Mouse (Mus musculus) hindbrain, embryonic 16.5 days (tissue): ENCODE data around the gene Cx3cl1. TPM values are rescaled to one million over a fixed set of nuclear protein-coding genes. Genes with fewer than 3 reads are reported as not detected.
A peak's percentile ranks its signal among the peaks of the same experiment; 100 is the strongest.

Source experiments
- ATAC-seq: fragments of 200-750 bp; cut with Nextera tagmentation; 2 replicates; pipeline ENCODE4 v1.8.0; 2017; ENCODE audit warnings: moderate TSS enrichment, moderate library complexity
- H3K27ac ChIP-seq: fragments of 300-500 bp; sonication (generic); 2 replicates; pipeline ENCODE4 v1.5.1; 2014; ENCODE audit warnings: low read depth, mild to moderate bottlenecking, control low read depth, low read length, moderate library complexity
- H3K27me3 ChIP-seq: fragments of 300-500 bp; sonication (generic); replicated peaks from 2 replicates; pipeline ENCODE4 v1.6.1; 2014; ENCODE audit warnings: low read length; ENCODE audit not compliant: control insufficient read depth, insufficient read depth
- H3K36me3 ChIP-seq: fragments of 300-500 bp; sonication (generic); 2 replicates; pipeline ENCODE4 v1.6.1; 2014; ENCODE audit warnings: mild to moderate bottlenecking, low read length, moderate library complexity, mixed read lengths; ENCODE audit not compliant: control insufficient read depth, insufficient read depth
- H3K4me1 ChIP-seq: fragments of 300-500 bp; sonication (generic); 2 replicates; pipeline ENCODE4 v1.6.1; 2014; ENCODE audit warnings: low read depth, low read length; ENCODE audit not compliant: control insufficient read depth, insufficient read depth
- H3K4me2 ChIP-seq: fragments of 300-500 bp; sonication (generic); 2 replicates; pipeline ENCODE4 v1.6.1; 2014; ENCODE audit warnings: mild to moderate bottlenecking, low read length, control low read depth, moderate library complexity
- H3K4me3 ChIP-seq: fragments of 300-500 bp; sonication (generic); 2 replicates; pipeline ENCODE4 v1.5.1; 2014; ENCODE audit warnings: mild to moderate bottlenecking, low read length, control low read depth, moderate library complexity
- H3K9ac ChIP-seq: fragments of 300-500 bp; sonication (generic); 2 replicates; pipeline ENCODE4 v1.6.1; 2014; ENCODE audit warnings: low read depth, mild to moderate bottlenecking, control low read depth, low read length, moderate library complexity
- H3K9me3 ChIP-seq: fragments of 300-500 bp; sonication (generic); 2 replicates; pipeline ENCODE4 v1.6.1; 2014; ENCODE audit warnings: mild to moderate bottlenecking, low read length, moderate library complexity; ENCODE audit not compliant: control insufficient read depth
- WGBS: fragments of 180-500 bp; shearing (Covaris S2); extraction: QIAGEN DNeasy Blood & Tissue Kit; methylation state at CpG from one replicate; pipeline ENCODE4 v1.1.7; 2014; 5-methylcytosine and 5-hydroxymethylcytosine counted together
- polyA plus RNA-seq: library from polyadenylated mRNA; unstranded; fragments of >200 nt; fragmentation: Nextera tagmentation; extraction: Ambion mirVana; gene quantifications from 2 replicates; pipeline ENCODE4 v1.2.1, GENCODE M21; 2015

Gene Cx3cl1
- polyA plus RNA-seq, 1 experiment from 2014 or later, result 62.0 TPM

DNA sequence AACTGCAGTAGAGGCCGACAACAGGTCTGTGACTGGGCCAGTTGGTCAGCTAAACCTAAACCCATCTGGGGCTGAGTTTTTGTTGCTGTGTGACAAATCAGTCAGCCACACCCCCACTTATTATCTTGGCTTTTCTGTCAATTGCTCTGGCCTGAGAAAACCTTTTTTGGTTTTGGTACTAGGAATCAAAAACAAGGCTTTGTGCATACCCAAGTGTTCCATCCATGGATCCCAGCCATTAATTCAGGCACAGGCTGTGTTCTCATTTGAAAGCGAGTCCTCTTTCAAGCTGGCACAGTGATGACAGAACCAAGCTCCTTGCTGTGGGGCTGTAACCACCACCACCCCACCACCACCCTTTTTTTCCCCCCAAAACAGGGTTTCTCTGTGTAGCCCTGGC is 49.6 kb downstream of the Cx3cl1 start:
- Histone ChIP-seq H3K9me3 (no peaks in the 10 kb centered on the region), H3K36me3 (peaks cover 27% of the 10 kb centered on the region), H3K4me3 (no peak overlapping the region), H3K4me1 (no peaks in the 10 kb centered on the region), H3K4me2 (no peak overlapping the region), H3K9ac (no peak overlapping the region), H3K27me3 (no peaks in the 10 kb centered on the region), H3K27ac (no peak overlapping the region)
- 83% methylated on average over 2 of the region's 2 CpGs for WGBS
- no peak for ATAC-seq

DNA sequence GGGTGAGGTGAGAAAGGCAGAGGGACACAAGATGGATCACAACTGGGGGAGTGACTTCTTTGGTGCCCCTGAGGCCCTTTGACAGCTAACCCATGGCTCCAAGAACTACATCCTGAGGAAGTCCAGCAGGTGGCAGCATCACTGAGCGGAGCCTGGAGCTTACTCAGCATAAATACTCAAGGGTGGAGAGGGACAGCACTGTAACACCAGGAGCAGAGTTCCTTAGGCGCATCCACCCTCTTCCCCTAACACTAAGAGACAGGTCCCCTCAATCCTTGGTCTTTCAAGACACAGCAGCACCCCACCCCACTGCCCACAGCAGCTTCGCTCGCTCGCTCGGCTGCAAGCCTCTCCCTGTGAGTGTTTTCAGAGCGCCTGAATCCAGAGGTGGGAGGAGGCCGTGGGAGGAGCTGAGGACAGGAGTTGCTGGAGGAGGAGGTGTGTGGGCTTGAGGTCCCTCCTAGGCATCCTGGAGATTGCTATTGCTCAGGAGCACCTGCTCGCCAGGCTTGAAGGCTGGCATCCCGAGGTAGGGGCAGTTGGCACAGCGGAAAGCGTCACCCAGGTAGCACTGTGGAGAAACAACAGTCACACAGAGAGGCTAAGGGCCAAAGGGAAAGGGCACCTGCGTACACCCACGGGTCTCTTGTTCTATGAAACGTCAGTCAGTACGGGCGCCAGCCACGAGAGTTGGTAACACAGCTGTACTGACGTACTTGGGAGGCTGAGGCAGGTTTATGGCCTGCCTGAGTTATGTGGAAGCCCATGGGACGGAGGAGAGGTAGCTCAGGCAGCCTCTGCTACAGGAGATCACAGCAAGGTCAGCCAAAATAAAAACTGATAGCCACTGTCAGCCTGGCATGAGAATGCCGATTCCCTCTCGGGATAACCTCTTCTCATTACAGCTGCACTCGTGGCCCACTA is 51.1 kb downstream of the Cx3cl1 start:
- H3K36me3 ChIP-seq, result peaks cover 30% of the 10 kb centered on the region
- no peaks in the 10 kb centered on the region for H3K4me1 ChIP-seq
- no peak overlapping the region for H3K4me2 ChIP-seq
- 82% methylated on average over 23 of the region's 23 CpGs for WGBS
- H3K9me3 ChIP-seq, result no peaks in the 10 kb centered on the region
- H3K27ac ChIP-seq, result no peak overlapping the region
- ATAC-seq, result peak; percentile 51; the same call in 1 of the 2 replicates
- no peak overlapping the region for H3K9ac ChIP-seq
- no peaks in the 10 kb centered on the region for H3K27me3 ChIP-seq
- no peak overlapping the region for H3K4me3 ChIP-seq

DNA sequence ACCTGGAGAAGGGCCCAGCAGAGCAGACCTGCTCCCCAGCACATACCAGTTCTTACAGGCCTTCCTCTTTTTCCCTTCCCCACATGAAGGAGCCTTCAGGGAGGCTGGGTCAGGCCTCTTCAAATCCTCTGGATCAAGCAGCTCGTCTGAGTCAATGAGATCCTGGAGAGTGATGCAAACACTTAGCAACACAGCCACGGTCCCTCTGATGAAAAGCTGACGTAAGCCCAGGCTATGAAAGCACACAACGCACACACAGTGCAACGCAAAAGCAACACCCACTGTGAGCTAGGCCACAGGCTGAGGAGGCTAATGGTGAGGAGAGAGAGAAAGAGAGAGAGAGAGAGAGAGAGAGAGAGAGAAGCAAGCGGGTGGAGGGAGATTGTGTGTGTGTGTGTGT is 53.4 kb downstream of the Cx3cl1 start:
- no peak overlapping the region for H3K4me3 ChIP-seq
- H3K36me3 ChIP-seq, result peaks cover 36% of the 10 kb centered on the region
- H3K27me3 ChIP-seq, result no peaks in the 10 kb centered on the region
- H3K4me2 ChIP-seq, result no peak overlapping the region
- WGBS, result 92% methylated on average over 6 of the region's 6 CpGs
- no peaks in the 10 kb centered on the region for H3K4me1 ChIP-seq
- no peak for ATAC-seq
- H3K9ac ChIP-seq, result no peak overlapping the region
- no peak overlapping the region for H3K27ac ChIP-seq
- no peaks in the 10 kb centered on the region for H3K9me3 ChIP-seq

DNA sequence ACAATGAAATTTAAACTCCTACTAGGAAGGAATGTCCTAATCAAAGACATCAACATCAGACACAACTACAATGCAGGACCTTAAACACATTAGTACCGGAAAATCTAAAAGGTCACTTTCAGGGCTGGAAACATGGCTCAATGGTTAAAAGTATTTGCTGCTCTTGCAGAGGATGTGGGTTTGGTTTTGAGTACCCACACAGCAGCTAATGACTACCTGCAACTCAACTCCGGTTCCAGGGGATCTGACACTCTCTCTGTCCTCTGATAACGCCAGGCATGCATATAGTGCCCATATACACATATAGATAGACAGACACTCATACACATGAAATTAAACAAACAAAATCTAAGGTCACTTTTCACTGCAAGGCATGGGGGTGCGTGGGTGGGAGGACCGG is 54.4 kb downstream of the Cx3cl1 start:
- WGBS, result 95% methylated on average over 5 of the region's 5 CpGs
- Histone ChIP-seq H3K9ac (no peak overlapping the region), H3K4me1 (no peaks in the 10 kb centered on the region), H3K4me2 (no peak overlapping the region), H3K36me3 (peaks cover 38% of the 10 kb centered on the region), H3K4me3 (no peak overlapping the region), H3K27ac (no peak overlapping the region), H3K9me3 (no peaks in the 10 kb centered on the region), H3K27me3 (no peaks in the 10 kb centered on the region)
- no peak for ATAC-seq

DNA sequence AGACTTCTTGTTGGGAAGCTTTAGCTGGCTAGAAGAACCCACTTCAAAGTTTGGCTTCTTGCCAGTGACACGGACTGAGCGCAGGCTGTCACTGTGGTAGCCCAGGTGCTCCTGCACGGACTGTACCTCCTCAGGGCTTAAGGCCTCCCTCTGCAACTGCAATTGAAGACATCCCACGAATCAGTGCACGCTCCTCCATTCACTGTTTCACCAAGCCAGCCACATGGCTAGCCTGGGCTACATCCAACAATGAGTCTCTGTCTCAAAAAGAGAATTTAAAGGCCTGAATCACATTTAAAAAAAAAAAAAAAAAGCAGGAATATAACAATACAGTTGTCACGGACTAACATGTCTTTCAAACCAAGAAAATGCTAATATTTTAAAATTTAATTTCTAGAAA is 56.5 kb downstream of the Cx3cl1 start:
- ATAC-seq, result no peak
- no peak overlapping the region for H3K4me2 ChIP-seq
- H3K4me3 ChIP-seq, result no peak overlapping the region
- H3K36me3 ChIP-seq, result peaks cover 35% of the 10 kb centered on the region
- WGBS, result 91% methylated on average over 6 of the region's 6 CpGs
- no peaks in the 10 kb centered on the region for H3K9me3 ChIP-seq
- no peak overlapping the region for H3K9ac ChIP-seq
- H3K27me3 ChIP-seq, result no peaks in the 10 kb centered on the region
- no peak overlapping the region for H3K27ac ChIP-seq
- H3K4me1 ChIP-seq, result no peaks in the 10 kb centered on the region

Other genes starting within 250 kb of the Cx3cl1 start
- gene Cpne2, start 239.0 kb upstream of the Cx3cl1 start, polyA plus RNA-seq, result 22.7 and 23.5 TPM in 2 replicates
- 45.0 and 48.1 TPM in 2 replicates for gene Rspry1, start 170.1 kb upstream of the Cx3cl1 start, polyA plus RNA-seq
- gene Fam192a, start 170.0 kb upstream of the Cx3cl1 start, polyA plus RNA-seq, result 67.4 and 67.9 TPM in 2 replicates
- 179 and 191 TPM in 2 replicates for gene Arl2bp, start 105.4 kb upstream of the Cx3cl1 start, polyA plus RNA-seq
- 3.5 and 8.1 TPM in 2 replicates for gene Pllp, start 75.7 kb upstream of the Cx3cl1 start, polyA plus RNA-seq
- not detected in 2 replicates for gene Ccl22, start 26.4 kb upstream of the Cx3cl1 start, polyA plus RNA-seq
- 0.79 and 0.80 TPM in 2 replicates for gene Ccl17, start 38.4 kb downstream of the Cx3cl1 start, polyA plus RNA-seq
- 67.7 and 69.8 TPM in 2 replicates for gene Coq9, start 66.3 kb downstream of the Cx3cl1 start, polyA plus RNA-seq
- gene Ciapin1, start 66.3 kb downstream of the Cx3cl1 start, polyA plus RNA-seq, result 190 and 191 TPM in 2 replicates
- 109 and 119 TPM in 2 replicates for gene Polr2c, start 85.4 kb downstream of the Cx3cl1 start, polyA plus RNA-seq
- 91.1 and 95.5 TPM in 2 replicates for gene Dok4, start 104.3 kb downstream of the Cx3cl1 start, polyA plus RNA-seq
- 5.7 and 6.9 TPM in 2 replicates for gene Ccdc102a, start 146.1 kb downstream of the Cx3cl1 start, polyA plus RNA-seq
- 0.05 and 0.09 TPM in 2 replicates for gene Adgrg5, start 151.7 kb downstream of the Cx3cl1 start, polyA plus RNA-seq
- gene Adgrg1, start 202.7 kb downstream of the Cx3cl1 start, polyA plus RNA-seq, result 112 and 135 TPM in 2 replicates
- 1.2 and 1.3 TPM in 2 replicates for gene Adgrg3, start 245.7 kb downstream of the Cx3cl1 start, polyA plus RNA-seq